Mouse (Mus musculus) embryonic facial prominence, embryonic 10.5 days (tissue): Measurements from ENCODE around the gene Kctd17. TPM values are rescaled to one million over a fixed set of nuclear protein-coding genes. Genes with fewer than 3 reads are reported as not detected.

Experiments
- DNase-seq: peaks from one replicate; pipeline ENCODE4 v3.0.0-alpha.2; 2017; ENCODE audit warnings: low spot score
- H3K27ac ChIP-seq: fragments of 300-500 bp; sonication (generic); replicated peaks from 2 replicates; pipeline ENCODE4 v1.5.1; 2016; ENCODE audit warnings: mild to moderate bottlenecking
- H3K27me3 ChIP-seq: fragments of 300-500 bp; sonication (generic); replicated peaks from 2 replicates; pipeline ENCODE4 v1.6.1; 2016; ENCODE audit warnings: low read depth, mild to moderate bottlenecking; ENCODE audit not compliant: poor library complexity, severe bottlenecking
- H3K36me3 ChIP-seq: fragments of 300-500 bp; sonication (generic); replicated peaks from 2 replicates; pipeline ENCODE4 v1.6.1; 2016; ENCODE audit warnings: mild to moderate bottlenecking, moderate library complexity
- H3K4me1 ChIP-seq: fragments of 300-500 bp; sonication (generic); 2 replicates; pipeline ENCODE4 v1.6.1; 2016
- H3K4me3 ChIP-seq: fragments of 300-500 bp; sonication (generic); 2 replicates; pipeline ENCODE4 v1.5.1; 2016; ENCODE audit warnings: mild to moderate bottlenecking, moderate library complexity
- H3K9me3 ChIP-seq: fragments of 300-500 bp; sonication (generic); 2 replicates; pipeline ENCODE4 v1.6.1; 2016; ENCODE audit warnings: mild to moderate bottlenecking
- WGBS: fragments of 180-500 bp; shearing (Covaris S2); methylation state at CpG from one replicate; pipeline ENCODE4 v1.1.7; 2016; 5-methylcytosine and 5-hydroxymethylcytosine counted together
- polyA plus RNA-seq: library from polyadenylated mRNA; unstranded; fragments of >200 nt; fragmentation: Nextera tagmentation; extraction: Ambion mirVana; gene quantifications from 2 replicates; pipeline ENCODE4 v1.2.1, GENCODE M21; 2016

Gene Kctd17
- polyA plus RNA-seq, 1 experiment from 2014 or later: 51.6 TPM

DNA sequence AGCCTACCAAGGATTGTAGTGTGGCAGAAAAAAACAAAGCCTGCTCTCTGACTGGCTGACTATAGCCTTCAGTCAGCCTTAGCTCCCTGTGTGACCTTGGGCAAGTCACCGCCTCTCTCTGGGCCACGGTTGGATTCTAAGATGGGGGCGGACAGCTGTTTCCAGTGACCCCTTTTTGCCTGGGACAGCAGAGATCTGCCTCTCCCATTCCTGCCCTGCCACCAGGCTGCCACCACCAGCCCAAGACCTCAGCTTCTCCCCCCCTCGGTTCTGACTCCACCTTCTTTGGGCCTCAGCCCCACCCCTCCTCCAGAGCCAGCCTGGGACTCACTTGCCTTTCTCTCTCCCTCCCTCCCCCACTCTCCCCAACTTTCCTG, 9.6 kb downstream of the Kctd17 start:
- 38% methylated on average over 4 of the region's 4 CpGs for WGBS
- Histone ChIP-seq H3K27ac (peak overlapping the region; percentile 81; the same call in 1 of the 2 replicates), H3K4me1 (peaks cover 72% of the 10 kb centered on the region), H3K9me3 (no peaks in the 10 kb centered on the region), H3K36me3 (peaks cover 30% of the 10 kb centered on the region), H3K4me3 (0 out of 2 replicates have a peak overlapping the region, but pooled peaks have one; percentile 52), H3K27me3 (peaks cover 31% of the 10 kb centered on the region)
- no peak for DNase-seq

- no peak for DNase-seq
- Histone ChIP-seq H3K27ac (no peak overlapping the region; the same call in 1 of the 2 replicates), H3K9me3 (no peaks in the 10 kb centered on the region), H3K4me3 (no peak overlapping the region), H3K36me3 (peaks cover 25% of the 10 kb centered on the region), H3K27me3 (peaks cover 31% of the 10 kb centered on the region), H3K4me1 (peaks cover 69% of the 10 kb centered on the region)
- 48% methylated on average over 8 of the region's 8 CpGs for WGBS
These were observed 10.1 kb downstream of the Kctd17 start for GRCm38 (mm10) chr15:78438505-78438904.

- 64% methylated on average over 9 of the region's 9 CpGs for WGBS
- Histone ChIP-seq H3K36me3 (peaks cover 20% of the 10 kb centered on the region), H3K9me3 (no peaks in the 10 kb centered on the region), H3K27ac (no peak overlapping the region; the same call in 1 of the 2 replicates), H3K4me1 (peaks cover 66% of the 10 kb centered on the region), H3K4me3 (no peak overlapping the region), H3K27me3 (peaks cover 31% of the 10 kb centered on the region)
- DNase-seq: no peak
These were observed 10.6 kb downstream of the Kctd17 start for GRCm38 (mm10) chr15:78438973-78439372.

- Histone ChIP-seq H3K4me1 (peaks cover 37% of the 10 kb centered on the region), H3K9me3 (no peaks in the 10 kb centered on the region)
- WGBS: 88% methylated on average over 19 of the region's 19 CpGs
These were observed 13.9 kb downstream of the Kctd17 start for GRCm38 (mm10) chr15:78442231-78442630.

DNA sequence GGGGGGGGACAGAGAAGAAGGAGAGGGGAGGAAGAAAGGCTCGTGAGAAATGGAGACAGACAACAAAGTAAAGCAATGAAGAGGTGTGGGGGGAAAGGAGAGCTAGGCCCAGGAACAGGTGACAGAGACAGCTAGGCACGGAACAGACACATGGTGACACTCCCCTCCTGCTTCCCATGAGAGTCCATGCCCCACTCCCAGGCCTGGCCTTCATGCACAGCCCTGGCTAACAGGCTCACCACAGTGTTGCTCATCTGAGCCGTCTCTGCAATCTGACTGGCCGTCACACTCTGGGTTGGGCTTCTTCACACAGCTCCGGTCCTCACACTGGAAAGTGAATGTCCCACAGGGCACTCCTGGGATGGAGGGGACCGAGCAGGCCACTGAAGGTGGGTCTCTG, 15.5 kb downstream of the Kctd17 start:
- no peak for DNase-seq
- H3K4me1 ChIP-seq: peaks cover 30% of the 10 kb centered on the region
- no peaks in the 10 kb centered on the region for H3K27me3 ChIP-seq
- no peak overlapping the region for H3K4me3 ChIP-seq
- WGBS: 63% methylated on average over 6 of the region's 6 CpGs
- no peak overlapping the region for H3K27ac ChIP-seq
- H3K36me3 ChIP-seq: no peaks in the 10 kb centered on the region
- no peaks in the 10 kb centered on the region for H3K9me3 ChIP-seq

More at GRCm38 (mm10) chr15:78442231-78442630, 13.9 kb downstream of the Kctd17 start:
- DNase-seq: no peak
- H3K4me3 ChIP-seq: no peak overlapping the region
- no peaks in the 10 kb centered on the region for H3K36me3 ChIP-seq
- H3K27me3 ChIP-seq: peaks cover 10% of the 10 kb centered on the region
- H3K27ac ChIP-seq: no peak overlapping the region

- H3K4me1 ChIP-seq: peaks cover 32% of the 10 kb centered on the region
- no peaks in the 10 kb centered on the region for H3K9me3 ChIP-seq
- no peak for DNase-seq
- H3K27me3 ChIP-seq: no peaks in the 10 kb centered on the region; the same call in 1 of the 2 replicates
- H3K27ac ChIP-seq: peak overlapping the region; percentile 44
- no peaks in the 10 kb centered on the region for H3K36me3 ChIP-seq
- H3K4me3 ChIP-seq: no peak overlapping the region
- 50% methylated on average over 7 of the region's 7 CpGs for WGBS
These were observed 18.8 kb downstream of the Kctd17 start for GRCm38 (mm10) chr15:78447121-78447520.

DNA sequence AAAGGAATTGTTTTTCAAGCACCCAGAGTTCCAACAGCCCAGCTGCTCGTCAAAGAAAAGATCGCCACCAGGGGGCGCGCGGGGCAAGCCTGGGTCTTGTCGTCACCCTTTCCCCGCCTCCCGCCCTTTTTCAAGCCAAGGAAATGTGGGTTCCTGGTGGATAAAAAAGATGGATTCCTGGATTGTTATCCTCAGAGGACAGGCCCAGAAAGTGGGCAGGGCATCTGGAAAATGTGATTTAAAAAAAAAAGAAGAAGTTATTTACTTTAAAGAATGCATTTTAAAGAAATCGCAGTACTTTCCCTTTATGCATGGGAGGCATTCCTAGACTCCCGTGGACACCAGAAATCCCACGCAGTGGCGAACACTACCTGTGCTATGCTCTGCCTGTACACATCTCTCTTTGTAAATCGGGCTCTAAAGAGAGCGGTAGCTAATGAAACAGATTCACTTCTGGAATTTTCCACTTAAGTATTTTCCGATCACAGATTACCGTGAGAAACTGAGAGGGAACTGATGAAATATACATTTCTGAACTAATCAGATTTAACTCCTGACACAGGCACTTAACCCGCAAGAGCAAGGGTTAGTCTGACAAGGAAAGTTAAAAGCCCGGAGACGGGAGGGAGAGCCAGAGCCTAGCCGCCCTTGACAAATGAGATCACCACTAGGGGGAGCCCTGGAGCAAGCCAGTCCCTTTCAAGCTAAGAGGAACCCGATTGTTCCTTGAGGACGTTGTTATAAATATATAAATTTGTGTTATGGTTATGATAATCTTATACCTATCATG, 19.6 kb downstream of the Kctd17 start:
- no peaks in the 10 kb centered on the region; the same call in 1 of the 2 replicates for H3K27me3 ChIP-seq
- no peaks in the 10 kb centered on the region for H3K36me3 ChIP-seq
- H3K9me3 ChIP-seq: no peaks in the 10 kb centered on the region
- H3K4me1 ChIP-seq: peaks cover 32% of the 10 kb centered on the region
- H3K27ac ChIP-seq: peak overlapping the region; percentile 86
- WGBS: 1% methylated on average over 22 of the region's 22 CpGs
- peak overlapping the region; percentile 51 for H3K4me3 ChIP-seq
- DNase-seq: peak; percentile 96

DNA sequence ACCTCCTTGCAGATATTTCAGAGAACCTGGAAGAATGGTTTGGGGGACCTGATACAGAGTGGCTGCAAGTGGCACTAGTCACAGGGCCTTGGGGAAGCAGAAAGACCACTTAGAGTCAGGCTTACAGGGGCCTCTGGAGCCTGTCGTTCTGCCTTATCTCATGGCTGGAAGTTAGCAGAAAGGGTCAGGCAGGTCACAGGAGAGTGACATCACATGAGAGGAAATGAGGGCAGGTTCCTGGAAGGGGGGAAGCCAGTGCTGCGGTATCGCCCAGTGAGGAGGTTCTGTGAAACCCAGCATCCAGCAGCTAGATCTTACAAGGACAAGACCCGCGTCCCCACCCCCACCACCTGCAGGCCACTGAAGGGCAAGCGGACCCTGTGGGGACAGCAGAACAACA, 20.8 kb downstream of the Kctd17 start:
- peak overlapping the region; percentile 86 for H3K27ac ChIP-seq
- H3K4me1 ChIP-seq: peaks cover 32% of the 10 kb centered on the region
- no peak for DNase-seq
- no peak overlapping the region for H3K4me3 ChIP-seq
- 62% methylated on average over 6 of the region's 6 CpGs for WGBS
- H3K27me3 ChIP-seq: no peaks in the 10 kb centered on the region; the same call in 1 of the 2 replicates
- H3K36me3 ChIP-seq: no peaks in the 10 kb centered on the region
- no peaks in the 10 kb centered on the region for H3K9me3 ChIP-seq

GRCm38 (mm10) chr15:78449694-78450418, 21.5 kb downstream of the Kctd17 start:
- 49% methylated on average over 7 of the region's 7 CpGs for WGBS
- Histone ChIP-seq H3K27ac (peak overlapping the region; percentile 86), H3K27me3 (no peaks in the 10 kb centered on the region; the same call in 1 of the 2 replicates), H3K36me3 (no peaks in the 10 kb centered on the region), H3K4me3 (no peak overlapping the region), H3K4me1 (peaks cover 32% of the 10 kb centered on the region), H3K9me3 (no peaks in the 10 kb centered on the region)
- peak; percentile 57 for DNase-seq

GRCm38 (mm10) chr15:78450419-78450768, 22.0 kb downstream of the Kctd17 start:
- no peaks in the 10 kb centered on the region for H3K36me3 ChIP-seq
- no peak overlapping the region for H3K4me3 ChIP-seq
- H3K9me3 ChIP-seq: no peaks in the 10 kb centered on the region
- 88% methylated on average over 6 of the region's 6 CpGs for WGBS
- DNase-seq: no peak
- peaks cover 32% of the 10 kb centered on the region for H3K4me1 ChIP-seq
- peak overlapping the region; percentile 86; the same call in 1 of the 2 replicates for H3K27ac ChIP-seq
- H3K27me3 ChIP-seq: no peaks in the 10 kb centered on the region; the same call in 1 of the 2 replicates

DNA sequence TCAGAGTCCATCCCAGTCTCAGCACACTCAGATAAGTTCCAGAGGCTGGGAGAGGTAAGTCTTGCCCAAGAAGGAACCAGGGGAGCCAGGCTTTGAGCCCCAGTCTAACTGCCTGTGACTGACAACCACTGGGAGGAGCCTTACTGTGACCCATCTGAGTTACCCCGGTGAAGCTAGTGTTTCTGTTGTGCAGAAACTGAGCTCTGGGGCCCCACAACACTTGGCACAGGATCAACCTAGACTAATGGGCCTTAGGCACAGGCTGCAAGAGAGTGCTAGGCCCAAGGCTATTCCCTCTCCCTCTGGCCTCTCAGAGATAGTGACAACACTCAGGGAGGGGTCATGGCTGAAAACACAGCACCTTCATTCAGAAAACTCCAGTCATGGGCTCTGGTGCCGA, 22.8 kb downstream of the Kctd17 start:
- WGBS: 80% methylated on average over 2 of the region's 2 CpGs
- DNase-seq: no peak
- Histone ChIP-seq H3K4me3 (no peak overlapping the region), H3K9me3 (no peaks in the 10 kb centered on the region), H3K4me1 (peaks cover 39% of the 10 kb centered on the region), H3K27me3 (no peaks in the 10 kb centered on the region; the same call in 1 of the 2 replicates), H3K36me3 (no peaks in the 10 kb centered on the region), H3K27ac (no peak overlapping the region; the same call in 1 of the 2 replicates)

- no peak overlapping the region for H3K4me3 ChIP-seq
- no peak for DNase-seq
- H3K27ac ChIP-seq: no peak overlapping the region
These were observed 24.6 kb downstream of the Kctd17 start for GRCm38 (mm10) chr15:78452929-78453328.

More at GRCm38 (mm10) chr15:78452929-78453328, 24.6 kb downstream of the Kctd17 start:
- Histone ChIP-seq H3K4me1 (peaks cover 46% of the 10 kb centered on the region), H3K36me3 (no peaks in the 10 kb centered on the region), H3K9me3 (no peaks in the 10 kb centered on the region), H3K27me3 (no peaks in the 10 kb centered on the region; the same call in 1 of the 2 replicates)
- 92% methylated on average over 3 of the region's 3 CpGs for WGBS
